Mouse (Mus musculus): ENCODE results near the gene Tmem126b. TPM values are rescaled to one million over a fixed set of nuclear protein-coding genes. Genes with fewer than 3 reads are reported as not detected.

Tmem126b gene
- polyA plus RNA-seq, 1 experiment, result 3.9 TPM

- no peak for DNase-seq (ENCODE audit: low read depth in 1 of 2, low spot score in 2 of 2)
- TF ChIP-seq CTCF (IDR thresholded peaks at IDR 0.05; ENCODE audit: extremely low read depth, insufficient read depth, insufficient read length, insufficient replicate concordance) (no peak), POLR2A (IDR thresholded peaks at IDR 0.05; ENCODE audit: low read depth, low read length) (no peak)
These were observed 31.6 kb downstream of the Tmem126b start for GRCm38 (mm10) chr7:90444206-90444605.

DNA sequence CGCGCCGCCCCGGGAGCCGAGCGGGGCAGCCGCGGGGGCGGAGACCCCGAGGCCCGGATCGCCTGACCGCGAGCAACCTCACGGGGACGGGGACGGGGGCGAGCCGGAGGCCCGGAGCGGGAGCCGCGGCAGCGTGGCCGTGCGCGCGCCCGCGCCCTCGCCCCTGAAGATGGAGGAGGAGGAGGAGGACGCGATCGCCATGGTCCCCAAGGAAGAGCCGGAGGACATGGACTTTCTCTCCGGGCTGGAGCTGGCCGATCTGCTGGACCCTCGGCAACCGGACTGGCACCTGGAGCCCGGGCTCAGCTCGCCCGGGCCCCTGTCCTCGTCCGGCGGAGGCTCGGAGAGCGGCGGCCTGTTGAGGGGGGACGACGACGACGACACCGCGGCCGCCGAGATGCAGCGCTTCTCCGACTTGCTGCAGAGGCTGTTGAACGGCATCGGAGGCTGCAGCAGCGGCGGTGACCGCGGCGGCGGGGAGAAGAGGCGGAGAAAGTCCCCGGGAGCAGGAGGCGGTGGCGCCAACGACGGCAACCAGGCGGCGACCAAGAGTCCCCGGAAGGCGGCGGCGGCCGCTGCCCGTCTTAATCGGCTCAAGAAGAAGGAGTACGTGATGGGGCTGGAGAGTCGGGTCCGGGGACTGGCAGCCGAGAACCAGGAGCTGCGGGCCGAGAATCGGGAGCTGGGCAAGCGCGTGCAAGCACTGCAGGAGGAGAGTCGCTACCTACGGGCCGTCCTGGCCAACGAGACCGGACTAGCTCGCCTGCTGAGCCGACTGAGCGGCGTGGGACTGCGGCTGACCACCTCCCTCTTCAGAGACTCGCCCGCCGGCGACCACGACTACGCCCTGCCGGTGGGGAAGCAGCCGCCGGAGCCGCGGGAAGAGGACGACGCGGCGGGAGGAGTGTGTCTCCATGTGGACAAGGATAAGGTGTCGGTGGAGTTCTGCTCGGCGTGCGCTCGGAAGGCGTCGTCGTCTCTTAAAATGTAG is 32.4 kb downstream of the Tmem126b start:
- peak overlapping the region; percentile 100 for H3K4me3 ChIP-seq (ENCODE audit: extremely low read depth, insufficient read depth, insufficient read length)
- under 1% methylated on average over 121 of the region's 123 CpGs for WGBS
- H3K4me1 ChIP-seq (ENCODE audit: control insufficient read depth, insufficient read depth, insufficient read length), result peaks cover 6% of the 10 kb centered on the region
- no peaks in the 10 kb centered on the region; the same call in 1 of the 2 replicates for H3K36me3 ChIP-seq (ENCODE audit: control insufficient read depth, insufficient read depth, low read length)
- peak in 1 of 2 experiments; percentile 70 for DNase-seq (ENCODE audit: low read depth in 1 of 2, low spot score in 2 of 2)
- no peaks in the 10 kb centered on the region for H3K27me3 ChIP-seq (ENCODE audit: control insufficient read depth, insufficient read depth, low read length)
- peak overlapping the region; percentile 96 for H3K27ac ChIP-seq (ENCODE audit: insufficient read depth, low read length)
- peak; percentile 37; the same call in 1 of the 2 replicates for TF ChIP-seq CTCF (IDR thresholded peaks at IDR 0.05; ENCODE audit: extremely low read depth, insufficient read depth, insufficient read length, insufficient replicate concordance)
- TF ChIP-seq POLR2A (IDR thresholded peaks at IDR 0.05; ENCODE audit: low read depth, low read length), result no peak

More at GRCm38 (mm10) chr7:90444206-90444605, 31.6 kb downstream of the Tmem126b start:
- WGBS, result 2% methylated on average over 6 of the region's 6 CpGs
- no peaks in the 10 kb centered on the region for H3K27me3 ChIP-seq (ENCODE audit: control insufficient read depth, insufficient read depth, low read length)
- peak overlapping the region; percentile 100 for H3K4me3 ChIP-seq (ENCODE audit: extremely low read depth, insufficient read depth, insufficient read length)
- H3K36me3 ChIP-seq (ENCODE audit: control insufficient read depth, insufficient read depth, low read length), result peaks cover 2% of the 10 kb centered on the region
- no peak overlapping the region for H3K27ac ChIP-seq (ENCODE audit: insufficient read depth, low read length)
- H3K4me1 ChIP-seq (ENCODE audit: control insufficient read depth, insufficient read depth, insufficient read length), result peaks cover 4% of the 10 kb centered on the region

DNA sequence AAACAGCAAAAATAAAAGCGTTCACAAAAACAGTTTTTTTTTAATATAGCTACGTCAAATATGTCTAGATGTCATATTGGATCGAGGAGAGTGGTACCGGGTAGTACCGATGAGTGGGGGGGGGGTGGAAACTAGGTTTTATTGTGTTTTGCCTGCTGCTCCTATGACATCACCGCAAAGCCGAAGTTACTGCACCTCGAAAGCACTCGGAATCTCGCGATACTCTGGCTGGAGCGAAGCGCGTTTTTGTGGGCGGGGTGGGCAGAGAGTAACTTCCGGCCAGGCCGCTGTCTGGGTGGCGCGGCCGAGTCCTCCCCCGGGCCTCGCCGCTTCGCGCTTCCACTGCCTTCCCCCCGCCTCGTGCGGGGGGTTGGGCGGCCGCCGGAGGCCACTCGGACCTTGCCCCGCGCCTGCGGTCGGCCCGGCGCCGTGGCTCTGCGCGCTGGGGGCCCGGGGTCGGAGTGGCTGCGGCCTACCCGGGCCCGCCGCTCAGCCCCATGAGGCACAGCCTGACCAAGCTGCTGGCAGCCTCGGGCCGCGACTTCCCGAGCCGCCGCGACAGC is 33.2 kb downstream of the Tmem126b start, which contains the start of gene Crebzf:
Crebzf (plus strand) TSS at position 212 of the 563 bp plus-strand sequence.
- peak; percentile 96 to 97 for DNase-seq (ENCODE audit: low read depth in 1 of 2, low spot score in 2 of 2)
- Histone ChIP-seq H3K27ac (ENCODE audit: insufficient read depth, low read length) (peak within 1 kb of the TSS; percentile 96), H3K4me1 (ENCODE audit: control insufficient read depth, insufficient read depth, insufficient read length) (peaks cover 6% of the 10 kb centered on the region), H3K27me3 (ENCODE audit: control insufficient read depth, insufficient read depth, low read length) (no peaks in the 10 kb centered on the region), H3K4me3 (ENCODE audit: extremely low read depth, insufficient read depth, insufficient read length) (peak within 1 kb of the TSS; percentile 100), H3K36me3 (ENCODE audit: control insufficient read depth, insufficient read depth, low read length) (no peaks in the 10 kb centered on the region; the same call in 1 of the 2 replicates)
- WGBS, result under 1% methylated on average over 53 of the region's 54 CpGs
- TF ChIP-seq POLR2A (IDR thresholded peaks at IDR 0.05; ENCODE audit: low read depth, low read length) (peak; percentile 86), CTCF (IDR thresholded peaks at IDR 0.05; ENCODE audit: extremely low read depth, insufficient read depth, insufficient read length, insufficient replicate concordance) (no peak)

- no peak for TF ChIP-seq POLR2A (IDR thresholded peaks at IDR 0.05; ENCODE audit: low read depth, low read length)
- no peak for TF ChIP-seq CTCF (IDR thresholded peaks at IDR 0.05; ENCODE audit: extremely low read depth, insufficient read depth, insufficient read length, insufficient replicate concordance)
- DNase-seq (ENCODE audit: low read depth in 1 of 2, low spot score in 2 of 2), result no peak
- Histone ChIP-seq H3K27me3 (ENCODE audit: control insufficient read depth, insufficient read depth, low read length) (no peaks in the 10 kb centered on the region), H3K4me3 (ENCODE audit: extremely low read depth, insufficient read depth, insufficient read length) (peak overlapping the region; percentile 43), H3K36me3 (ENCODE audit: control insufficient read depth, insufficient read depth, low read length) (no peaks in the 10 kb centered on the region; the same call in 1 of the 2 replicates), H3K4me1 (ENCODE audit: control insufficient read depth, insufficient read depth, insufficient read length) (peaks cover 6% of the 10 kb centered on the region), H3K27ac (ENCODE audit: insufficient read depth, low read length) (peak overlapping the region; percentile 47; the same call in 1 of the 2 replicates)
- WGBS, result 5% methylated on average over 4 of the region's 4 CpGs
These were observed 33.7 kb downstream of the Tmem126b start for GRCm38 (mm10) chr7:90442070-90442469.

DNA sequence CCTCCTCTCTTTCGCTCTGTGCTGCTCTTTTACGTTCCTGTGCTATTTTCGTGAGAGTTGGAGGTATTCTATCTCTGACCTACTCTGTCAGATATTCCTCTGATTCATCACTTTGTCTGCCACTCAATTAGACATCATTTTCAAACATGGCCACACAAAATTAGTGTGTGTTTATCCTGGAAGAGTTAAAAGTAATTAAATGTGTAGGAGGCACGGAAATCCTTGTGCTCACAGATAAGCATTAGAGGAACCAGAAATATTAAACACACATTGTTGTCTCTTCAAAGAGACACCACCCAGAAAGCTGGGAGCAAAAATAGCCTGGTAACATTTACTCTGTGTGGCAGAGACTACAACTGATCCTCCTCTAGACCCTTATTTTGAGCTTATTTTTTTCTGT is 35.8 kb downstream of the Tmem126b start:
- H3K36me3 ChIP-seq (ENCODE audit: control insufficient read depth, insufficient read depth, low read length), result no peaks in the 10 kb centered on the region
- H3K4me1 ChIP-seq (ENCODE audit: control insufficient read depth, insufficient read depth, insufficient read length), result peaks cover 6% of the 10 kb centered on the region
- no peaks in the 10 kb centered on the region for H3K27me3 ChIP-seq (ENCODE audit: control insufficient read depth, insufficient read depth, low read length)
- 94% methylated on average over 4 of the region's 4 CpGs for whole genome bisulfite sequencing
- no peak overlapping the region for H3K27ac ChIP-seq (ENCODE audit: insufficient read depth, low read length)
- no peak overlapping the region for H3K4me3 ChIP-seq (ENCODE audit: extremely low read depth, insufficient read depth, insufficient read length)
- TF ChIP-seq POLR2A (IDR thresholded peaks at IDR 0.05; ENCODE audit: low read depth, low read length), result no peak
- no peak for TF ChIP-seq CTCF (IDR thresholded peaks at IDR 0.05; ENCODE audit: extremely low read depth, insufficient read depth, insufficient read length, insufficient replicate concordance)
- DNase-seq (ENCODE audit: low read depth in 1 of 2, low spot score in 2 of 2), result no peak

GRCm38 (mm10) chr7:90432221-90432620 is 43.6 kb downstream of the Tmem126b start:
- TF ChIP-seq POLR2A (IDR thresholded peaks at IDR 0.05; ENCODE audit: low read depth, low read length), result no peak
- no peak for TF ChIP-seq CTCF (IDR thresholded peaks at IDR 0.05; ENCODE audit: extremely low read depth, insufficient read depth, insufficient read length, insufficient replicate concordance)
- Histone ChIP-seq H3K36me3 (ENCODE audit: control insufficient read depth, insufficient read depth, low read length) (no peaks in the 10 kb centered on the region), H3K27ac (ENCODE audit: insufficient read depth, low read length) (no peak overlapping the region), H3K4me1 (ENCODE audit: control insufficient read depth, insufficient read depth, insufficient read length) (no peaks in the 10 kb centered on the region), H3K4me3 (ENCODE audit: extremely low read depth, insufficient read depth, insufficient read length) (no peak overlapping the region), H3K27me3 (ENCODE audit: control insufficient read depth, insufficient read depth, low read length) (no peaks in the 10 kb centered on the region)
- DNase-seq (ENCODE audit: low read depth in 1 of 2, low spot score in 2 of 2), result no peak

Measured in spleen, adult 2 months (tissue).